Mouse (Mus musculus) thymus, adult 2 months (tissue): ENCODE results near the gene Pabpc4.

ENCODE experiments used
- CTCF ChIP-seq: fragments of 200-500 bp; IDR thresholded peaks from 2 replicates; pipeline ENCODE4 v1.5.1; 2012; ENCODE audit warnings: mild to moderate bottlenecking, control low read depth, low read length, moderate library complexity, borderline replicate concordance; ENCODE audit not compliant: control insufficient read depth, poor library complexity, insufficient read depth; ENCODE audit errors: extremely low read depth
- POLR2A ChIP-seq: fragments of 200-500 bp; IDR thresholded peaks from 2 replicates; pipeline ENCODE4 v1.6.1; 2012; ENCODE audit warnings: mild to moderate bottlenecking, low read length, control low read depth, moderate library complexity; ENCODE audit not compliant: control insufficient read depth, poor library complexity, insufficient read depth; ENCODE audit errors: extremely low read depth

DNA sequence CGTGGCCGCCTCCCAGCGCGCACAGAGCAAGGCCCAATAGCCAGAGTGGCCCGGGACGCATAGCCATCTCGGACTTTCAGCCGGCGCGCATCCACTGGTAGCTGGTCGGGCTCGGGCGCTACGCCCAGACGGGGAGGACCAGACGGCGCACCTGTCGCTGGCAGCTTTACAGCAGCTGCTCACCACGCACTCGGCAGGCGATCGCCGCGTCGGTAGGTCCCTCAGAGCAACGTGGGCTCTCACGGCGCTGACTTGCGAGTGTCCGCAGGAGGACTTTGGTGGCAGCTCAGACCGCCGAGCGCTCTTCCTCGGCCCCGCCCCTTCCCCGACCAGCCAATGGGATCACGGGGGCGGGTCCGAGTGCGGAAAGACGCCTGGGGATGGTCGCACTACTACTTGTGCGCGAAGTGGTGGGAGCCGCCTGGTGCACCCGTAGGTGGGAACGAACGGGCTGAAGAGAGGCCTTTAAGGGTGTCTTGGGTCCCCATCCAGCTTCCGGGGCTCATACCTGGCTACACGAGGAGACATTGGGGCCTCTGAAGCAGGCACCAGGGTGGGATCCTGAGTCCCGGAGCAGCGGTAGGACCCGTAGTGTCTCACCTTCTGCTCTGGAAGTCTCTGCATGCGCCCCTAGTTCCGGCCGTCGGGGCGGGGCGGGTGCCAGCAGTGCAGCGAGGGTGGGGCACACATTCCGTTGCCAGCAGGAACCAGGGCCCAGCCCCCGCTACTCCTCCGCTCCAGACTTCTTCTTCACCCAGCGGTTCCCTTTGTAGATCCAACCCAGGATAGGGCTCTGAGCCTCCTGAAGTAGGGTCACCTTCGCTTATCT, 80.7 kb downstream of the Pabpc4 start, which contains the start of gene Bmp8a:
- TF ChIP-seq CTCF (no peak), POLR2A (no peak; the same call in 1 of the 2 replicates)
